Mouse (Mus musculus) gastrocnemius, adult 8-10 months (tissue): ENCODE measurements around the gene Usp31. TPM values are rescaled to one million over a fixed set of nuclear protein-coding genes. Genes with fewer than 3 reads are reported as not detected.

Source experiments
- DNase-seq, 2 experiments: peaks; one replicate each; pipeline ENCODE4 v3.0.0; 2022; ENCODE audit warnings: low spot score in 2 of 2
- total RNA-seq, 4 experiments: library from RNA; stranded (reverse); gene quantifications; 2 replicates each; pipeline ENCODE4 v1.2.4; 2022

Gene Usp31
- 1 to 10 TPM; 5.8 to 7.8 (median 6.3) TPM for total RNA-seq

- peak; percentile 87 to 91 for DNase-seq
Observed at GRCm38 (mm10) chr7:121707073-121707667, at the start of gene Usp31. Usp31 (minus strand) TSS chr7:121707253.

- DNase-seq: no peak
Observed at GRCm38 (mm10) chr7:121754748-121755147, 47.7 kb upstream of the Usp31 start.

- DNase-seq: no peak
Observed at GRCm38 (mm10) chr7:121750244-121750643, 43.2 kb upstream of the Usp31 start.

- no peak for DNase-seq
Observed at GRCm38 (mm10) chr7:121737511-121738415, 30.7 kb upstream of the Usp31 start.

GRCm38 (mm10) chr7:121734171-121734831 is 27.2 kb upstream of the Usp31 start, which contains the start of gene Scnn1g:
Scnn1g (plus strand) TSS chr7:121734479.
- DNase-seq: peak; percentile 42 to 55

GRCm38 (mm10) chr7:121730225-121730624 is 23.2 kb upstream of the Usp31 start:
- DNase-seq: no peak

- DNase-seq: no peak
Observed at GRCm38 (mm10) chr7:121717031-121717430, 10.0 kb upstream of the Usp31 start.

GRCm38 (mm10) chr7:121711171-121711570 is 4.1 kb upstream of the Usp31 start:
- no peak for DNase-seq

- DNase-seq: peak; percentile 16 to 33
Observed at GRCm38 (mm10) chr7:121706411-121707072, 511 bp downstream of the Usp31 start.

GRCm38 (mm10) chr7:121705051-121705450 is 2.0 kb downstream of the Usp31 start:
- no peak for DNase-seq

- no peak for DNase-seq
Observed at GRCm38 (mm10) chr7:121701983-121702382, 5.1 kb downstream of the Usp31 start.

GRCm38 (mm10) chr7:121700480-121700879 is 6.6 kb downstream of the Usp31 start:
- no peak for DNase-seq

- DNase-seq: no peak
Observed at GRCm38 (mm10) chr7:121699218-121699617, 7.8 kb downstream of the Usp31 start.

GRCm38 (mm10) chr7:121697574-121697973 is 9.5 kb downstream of the Usp31 start:
- no peak for DNase-seq

- DNase-seq: no peak
Observed at GRCm38 (mm10) chr7:121697170-121697569, 9.9 kb downstream of the Usp31 start.

- no peak for DNase-seq
Observed at GRCm38 (mm10) chr7:121691803-121692202, 15.2 kb downstream of the Usp31 start.

- no peak for DNase-seq
Observed at GRCm38 (mm10) chr7:121689338-121689737, 17.7 kb downstream of the Usp31 start.

- DNase-seq: no peak
Observed at GRCm38 (mm10) chr7:121685140-121685984, 21.7 kb downstream of the Usp31 start.

- no peak for DNase-seq
Observed at GRCm38 (mm10) chr7:121681191-121681590, 25.9 kb downstream of the Usp31 start.

- DNase-seq: no peak
Observed at GRCm38 (mm10) chr7:121677105-121677753, 29.8 kb downstream of the Usp31 start.
